Mouse (Mus musculus) megakaryocyte progenitor cell, adult 5-6 weeks (primary cell): ENCODE data around the gene Alkbh2. TPM values are rescaled to one million over a fixed set of nuclear protein-coding genes. Genes with fewer than 3 reads are reported as not detected.

Experiments
- ATAC-seq: replicated peaks from 2 replicates; pipeline ENCODE4 v1.8.0; 2016; ENCODE audit warnings: mild to moderate bottlenecking, moderate TSS enrichment, inconsistent platforms; ENCODE audit not compliant: poor library complexity
- total RNA-seq, 2 experiments: library from RNA; stranded (forward) in 1 of 2; stranded (reverse) in 1 of 2; fragments of 157-497, 149-512 nt in 1 of 2; fragments of 200-1000 nt in 1 of 2; gene quantifications; 2 replicates each; pipeline versions ENCODE4 v1.2.3 to v1.2.4; 2015 to 2017

Gene Alkbh2
- 6.0 and 7.0 TPM in 2 replicates for total RNA-seq (2015)
- 5.7 and 5.9 TPM in 2 replicates for total RNA-seq (2017)

GRCm38 (mm10) chr5:114127374-114128349, at the start of gene Alkbh2:
Gene Alkbh2 (minus strand): TSS chr5:114128218.
- ATAC-seq: peak; percentile 59

- no peak for ATAC-seq
Observed at GRCm38 (mm10) chr5:114176548-114177400, 48.8 kb upstream of the Alkbh2 start.

GRCm38 (mm10) chr5:114175596-114176171, 47.7 kb upstream of the Alkbh2 start:
- peak; percentile 98 for ATAC-seq

- no peak for ATAC-seq
Observed at GRCm38 (mm10) chr5:114174639-114175038, 46.6 kb upstream of the Alkbh2 start.

GRCm38 (mm10) chr5:114173877-114174581, 46.0 kb upstream of the Alkbh2 start:
- no peak for ATAC-seq

- ATAC-seq: no peak
Observed at GRCm38 (mm10) chr5:114173458-114173857, 45.4 kb upstream of the Alkbh2 start.

- ATAC-seq: no peak
Observed at GRCm38 (mm10) chr5:114172936-114173335, 44.9 kb upstream of the Alkbh2 start.

GRCm38 (mm10) chr5:114170345-114170744, 42.3 kb upstream of the Alkbh2 start:
- ATAC-seq: no peak

- ATAC-seq: no peak
Observed at GRCm38 (mm10) chr5:114163117-114163696, 35.2 kb upstream of the Alkbh2 start.

GRCm38 (mm10) chr5:114162106-114162815, 34.2 kb upstream of the Alkbh2 start:
- 0 out of 2 replicates have a peak, but pooled peaks have one; percentile 9 for ATAC-seq

GRCm38 (mm10) chr5:114161424-114161823, 33.4 kb upstream of the Alkbh2 start:
- ATAC-seq: no peak

GRCm38 (mm10) chr5:114157236-114157635, 29.2 kb upstream of the Alkbh2 start:
- ATAC-seq: no peak

GRCm38 (mm10) chr5:114155168-114155933, 27.3 kb upstream of the Alkbh2 start:
- no peak for ATAC-seq

GRCm38 (mm10) chr5:114154765-114155164, 26.7 kb upstream of the Alkbh2 start:
- no peak for ATAC-seq

GRCm38 (mm10) chr5:114153490-114153889, 25.5 kb upstream of the Alkbh2 start:
- peak; percentile 52; the same call in 1 of the 2 replicates for ATAC-seq

- no peak for ATAC-seq
Observed at GRCm38 (mm10) chr5:114152359-114153092, 24.5 kb upstream of the Alkbh2 start.

- no peak for ATAC-seq
Observed at GRCm38 (mm10) chr5:114147043-114147972, 19.3 kb upstream of the Alkbh2 start.
